Mouse (Mus musculus): ENCODE results near the gene Aipl1.

- TF ChIP-seq CTCF (IDR thresholded peaks at IDR 0.05; ENCODE audit: low read depth, low read length) = peak; percentile 7
- TF ChIP-seq POLR2A (IDR thresholded peaks at IDR 0.05; ENCODE audit: insufficient read depth, low read length) = no peak
Observed at GRCm38 (mm10) chr11:72023581-72023980, 13.7 kb downstream of the Aipl1 start.

Data from ES-Bruce4 (cell line).